Mouse (Mus musculus) thymus, postnatal 36 days (tissue): ENCODE data around the gene Dlg5.
A peak's percentile ranks its signal among the peaks of the same experiment; 100 is the strongest.

Experiments used
- DNase-seq, 2 experiments: peaks; one replicate each; pipeline ENCODE4 v3.0.0; 2022; ENCODE audit warnings: mixed read lengths in 2 of 2

Gene Dlg5

GRCm38 (mm10) chr14:24245177-24246081 lies at the start of gene Dlg5:
Gene Dlg5, minus strand, starts transcription at chr14:24245920.
- peak in 1 of 2 experiments; percentile 9 for DNase-seq

GRCm38 (mm10) chr14:24293631-24294030 lies 47.9 kb upstream of the Dlg5 start:
- no peak for DNase-seq

GRCm38 (mm10) chr14:24292914-24293313 lies 47.2 kb upstream of the Dlg5 start, which contains the start of gene E330034G19Rik:
Gene E330034G19Rik, plus strand, starts transcription at chr14:24293214.
- DNase-seq: no peak

- DNase-seq: no peak
These were observed 45.0 kb upstream of the Dlg5 start for GRCm38 (mm10) chr14:24290726-24291125.

- DNase-seq: no peak
These were observed 40.4 kb upstream of the Dlg5 start for GRCm38 (mm10) chr14:24286136-24286535.

- DNase-seq: no peak
These were observed 36.6 kb upstream of the Dlg5 start for GRCm38 (mm10) chr14:24282276-24282675.

GRCm38 (mm10) chr14:24281278-24281677 lies 35.6 kb upstream of the Dlg5 start:
- no peak for DNase-seq

- no peak for DNase-seq
These were observed 29.8 kb upstream of the Dlg5 start for GRCm38 (mm10) chr14:24275534-24275933.

GRCm38 (mm10) chr14:24273575-24273974 lies 27.9 kb upstream of the Dlg5 start:
- no peak for DNase-seq

GRCm38 (mm10) chr14:24269571-24269970 lies 23.9 kb upstream of the Dlg5 start:
- no peak for DNase-seq

GRCm38 (mm10) chr14:24262915-24263314 lies 17.2 kb upstream of the Dlg5 start:
- no peak for DNase-seq

- no peak for DNase-seq
These were observed 16.7 kb upstream of the Dlg5 start for GRCm38 (mm10) chr14:24262382-24262781.

GRCm38 (mm10) chr14:24260391-24260790 lies 14.7 kb upstream of the Dlg5 start:
- no peak for DNase-seq

GRCm38 (mm10) chr14:24255956-24256355 lies 10.2 kb upstream of the Dlg5 start:
- DNase-seq: no peak

- DNase-seq: no peak
These were observed 8.0 kb upstream of the Dlg5 start for GRCm38 (mm10) chr14:24253611-24254202.

- no peak for DNase-seq
These were observed 5.6 kb upstream of the Dlg5 start for GRCm38 (mm10) chr14:24251326-24251725.

GRCm38 (mm10) chr14:24249926-24250325 lies 4.2 kb upstream of the Dlg5 start:
- no peak for DNase-seq

GRCm38 (mm10) chr14:24244330-24245176 lies 1.2 kb downstream of the Dlg5 start:
- DNase-seq: no peak

- no peak for DNase-seq
These were observed 3.7 kb downstream of the Dlg5 start for GRCm38 (mm10) chr14:24242016-24242415.

GRCm38 (mm10) chr14:24240831-24241230 lies 4.9 kb downstream of the Dlg5 start:
- no peak for DNase-seq

- no peak for DNase-seq
These were observed 6.1 kb downstream of the Dlg5 start for GRCm38 (mm10) chr14:24239651-24240050.

- DNase-seq: no peak
These were observed 9.8 kb downstream of the Dlg5 start for GRCm38 (mm10) chr14:24235954-24236353.

- no peak for DNase-seq
These were observed 11.3 kb downstream of the Dlg5 start for GRCm38 (mm10) chr14:24234411-24234810.
